Mouse (Mus musculus): ENCODE results near the gene Appbp2.
"Not testable (repeated sequence)": the region's sequence is repeated elsewhere in the genome, so short reads cannot be mapped to it uniquely, and the experiment has no call there.

The Appbp2 gene

DNA sequence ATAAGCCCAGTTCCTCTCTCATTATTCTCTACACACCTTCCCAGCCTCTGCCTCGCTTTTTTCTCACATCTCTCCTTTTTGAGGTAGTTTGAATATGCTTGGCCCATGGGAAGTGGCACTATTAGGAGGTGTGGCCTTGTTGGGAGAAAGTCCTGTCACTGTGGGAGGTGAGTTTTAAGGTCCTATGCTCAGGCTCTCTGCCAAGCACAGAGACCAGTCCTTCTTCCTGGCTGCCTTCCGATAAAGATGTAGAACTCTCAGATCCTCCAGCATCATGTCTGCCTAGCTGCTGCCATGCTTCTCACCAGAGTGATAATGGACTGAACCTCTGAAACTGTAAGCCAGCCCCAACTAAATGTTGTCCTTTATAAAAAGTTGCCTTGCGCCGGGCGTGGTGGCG is 12.4 kb downstream of the Appbp2 start:
- DNase-seq: no peak

DNA sequence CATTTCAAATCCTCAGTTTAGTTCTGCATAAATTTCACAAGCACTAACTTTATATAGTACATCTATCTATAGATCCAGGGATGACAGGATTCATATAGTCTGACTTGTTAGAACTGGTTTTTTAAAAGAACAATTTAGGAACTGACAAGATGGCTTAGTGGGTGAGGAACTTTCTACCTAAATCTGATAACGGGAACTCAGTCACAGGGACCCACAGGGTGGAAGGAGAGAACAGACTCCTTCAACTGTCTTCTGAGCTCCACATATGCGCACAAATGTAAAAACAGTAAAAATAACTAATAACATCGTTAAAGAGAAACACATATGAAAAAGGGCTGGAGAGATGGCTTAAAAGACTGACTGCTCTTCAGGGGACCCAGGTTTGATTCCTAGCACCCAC is 15.9 kb downstream of the Appbp2 start:
- DNase-seq: no peak

DNA sequence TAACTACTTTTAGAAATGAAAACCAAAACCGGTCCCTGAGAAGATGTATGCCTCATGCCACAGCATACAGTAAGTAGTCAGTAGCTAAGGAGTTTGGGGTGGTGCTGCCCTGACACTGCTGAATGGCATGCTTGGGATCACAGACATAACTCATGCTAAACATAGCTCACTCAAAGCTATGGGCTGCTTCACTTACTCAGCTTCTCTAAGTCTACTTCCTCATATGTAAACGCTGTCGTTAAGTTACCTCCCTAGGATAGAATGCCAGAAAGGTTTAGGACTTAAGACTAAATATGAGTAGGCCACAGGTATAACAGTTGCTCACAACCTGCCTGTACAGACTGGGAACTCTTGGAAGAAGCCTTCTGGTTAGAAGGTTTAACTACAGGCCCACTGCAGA is 20.3 kb downstream of the Appbp2 start:
- DNase-seq: no peak

DNA sequence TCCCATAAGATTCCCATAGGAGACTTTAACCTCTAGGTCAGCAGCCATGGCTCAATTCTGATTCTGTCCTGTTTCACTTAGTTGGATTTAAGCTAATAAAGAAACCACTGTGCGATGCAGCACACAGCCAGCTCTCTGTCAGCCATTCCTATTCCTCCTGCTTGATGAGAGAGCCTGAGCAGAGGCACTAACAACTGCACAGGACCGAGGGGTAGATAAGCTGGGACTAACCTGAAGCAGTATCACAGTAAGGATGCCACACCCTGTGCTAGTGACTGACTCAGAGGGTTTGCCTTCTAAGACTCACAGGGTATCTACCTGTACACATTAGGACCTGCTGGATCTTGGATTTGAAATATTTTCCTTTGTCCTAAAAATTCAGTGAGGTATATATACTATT is 21.7 kb downstream of the Appbp2 start:
- DNase-seq: no peak

DNA sequence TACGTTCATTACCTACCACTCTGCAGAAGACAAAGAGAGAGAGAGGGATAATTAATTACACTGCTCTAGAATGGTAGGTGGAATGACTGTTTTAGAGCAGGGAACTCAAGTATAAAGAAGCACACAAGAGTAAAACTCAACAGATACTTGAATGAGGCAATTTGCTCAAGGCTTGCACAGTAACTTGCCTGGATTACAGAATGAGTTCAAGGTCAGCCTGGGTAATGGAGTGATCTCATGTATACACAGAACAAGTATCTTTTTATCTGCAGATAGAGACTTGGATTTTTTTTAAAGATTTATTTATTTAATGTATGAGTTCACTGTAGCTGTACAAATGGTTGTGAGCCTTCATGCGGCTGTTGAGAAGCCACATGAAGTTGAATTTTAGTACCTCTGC is 23.8 kb downstream of the Appbp2 start:
- DNase-seq: no peak

DNA sequence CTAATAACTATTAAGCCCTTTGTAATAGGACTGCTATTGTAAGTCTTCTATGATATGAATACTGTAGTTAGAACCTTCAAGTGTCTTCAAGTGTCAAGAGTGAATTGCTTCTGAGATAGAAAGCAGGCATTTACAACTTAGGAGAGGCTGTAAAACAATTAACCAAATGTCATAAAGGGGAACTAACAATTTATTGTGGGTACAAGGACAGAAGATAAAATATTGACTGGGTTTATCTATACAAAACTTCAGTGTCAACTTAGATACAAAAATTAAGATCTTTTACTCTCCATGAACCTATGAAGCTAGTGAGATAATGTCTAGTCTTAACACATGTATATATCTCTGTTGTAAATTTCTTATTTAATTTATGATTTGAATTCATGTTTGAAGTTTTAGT is 28.7 kb downstream of the Appbp2 start:
- DNase-seq: no peak

DNA sequence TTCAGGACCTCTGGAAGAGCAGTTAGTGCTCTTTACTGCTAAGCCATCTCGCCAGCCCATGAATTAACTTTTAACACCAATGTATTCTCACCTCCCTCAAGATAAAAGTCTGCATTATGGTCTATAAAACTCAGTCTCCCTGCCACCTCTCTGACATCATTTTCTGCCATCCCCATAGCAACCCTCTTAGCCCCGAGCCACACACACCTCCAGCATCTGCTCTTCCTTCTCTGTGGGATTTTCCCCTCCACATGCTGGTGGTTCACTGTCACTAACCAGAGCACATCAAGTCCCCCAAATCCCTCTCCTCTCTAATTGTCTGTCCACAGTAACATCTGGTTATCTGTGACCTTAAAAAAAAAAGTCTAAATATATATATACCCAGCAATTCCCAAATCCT is 36.0 kb downstream of the Appbp2 start:
- DNase-seq: no peak

DNA sequence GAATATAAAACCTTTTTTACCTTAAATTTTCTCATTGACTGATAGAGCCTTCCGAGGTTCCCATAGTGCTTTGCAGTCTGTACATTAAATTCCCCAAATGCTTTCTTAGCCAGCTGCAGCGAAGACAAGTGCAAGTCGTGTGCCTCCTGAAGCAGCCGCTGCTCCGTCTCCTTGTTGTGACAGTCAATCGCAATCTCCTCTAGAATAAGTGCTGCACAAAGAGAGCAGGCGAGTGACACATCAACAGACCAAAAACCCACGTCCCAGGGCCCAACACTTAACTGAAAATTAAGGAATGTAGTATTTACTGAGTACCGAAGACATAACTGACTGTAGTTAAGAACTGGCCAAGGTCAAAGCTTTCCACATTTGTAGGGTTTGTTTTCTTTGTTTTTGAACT is 38.9 kb downstream of the Appbp2 start:
- DNase-seq: no peak

DNA sequence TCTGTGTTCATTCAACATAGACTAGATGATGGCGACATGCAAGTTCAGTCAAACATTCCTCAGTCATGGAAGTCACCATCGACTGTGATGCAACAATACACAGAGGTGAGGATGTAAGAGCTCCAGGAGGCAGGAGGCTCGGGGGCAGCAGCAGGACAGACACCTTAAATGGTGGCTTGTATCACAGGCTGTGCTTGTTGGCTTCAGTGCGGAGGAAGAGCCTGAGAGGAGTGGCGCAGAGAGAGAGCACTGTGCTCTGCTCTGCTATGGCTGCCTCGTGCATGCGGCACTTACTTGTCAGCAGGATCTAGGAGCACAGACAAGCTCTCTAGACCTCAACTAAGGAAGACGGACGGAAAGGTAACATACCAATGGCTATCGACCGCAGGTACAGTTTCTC is 40.7 kb downstream of the Appbp2 start:
- DNase-seq: no peak

DNA sequence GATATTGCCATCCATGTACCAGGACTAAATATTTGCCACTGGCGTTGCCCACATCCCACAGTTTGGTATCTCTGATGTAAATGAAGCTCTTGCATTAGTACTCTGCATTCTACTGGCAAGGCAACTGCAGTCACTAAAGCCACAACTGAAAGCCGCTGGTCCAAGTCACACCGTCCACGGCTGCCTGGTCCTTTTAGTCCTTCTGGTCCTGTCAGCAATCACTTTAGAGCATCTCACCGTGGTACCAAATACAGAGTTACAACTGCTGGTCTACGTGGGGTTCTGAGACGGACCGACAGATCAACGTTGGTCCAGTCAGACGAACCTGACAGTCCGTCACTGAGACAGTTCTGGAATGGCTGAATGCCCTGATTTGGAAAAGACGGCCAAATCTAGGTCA is 44.2 kb downstream of the Appbp2 start:
- DNase-seq: no peak

DNA sequence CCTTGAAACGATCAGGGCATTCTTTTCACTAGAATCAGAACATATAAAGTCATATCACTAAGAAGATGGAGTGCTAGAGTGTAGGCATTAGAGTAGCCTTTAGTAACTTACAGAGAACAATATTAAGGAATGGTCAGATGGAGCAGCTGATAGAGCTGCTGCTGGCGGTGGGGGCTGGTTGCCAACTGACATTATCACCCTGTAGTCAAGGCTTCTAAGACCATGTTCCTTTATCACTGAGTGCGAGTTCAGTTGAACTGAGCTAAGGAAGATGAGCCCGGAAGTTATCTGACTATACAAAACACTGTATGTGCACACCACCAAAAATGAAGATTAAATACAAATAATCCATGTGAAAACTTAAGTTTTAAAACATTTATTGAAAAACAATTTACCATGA is 45.8 kb downstream of the Appbp2 start:
- DNase-seq: no peak

DNA sequence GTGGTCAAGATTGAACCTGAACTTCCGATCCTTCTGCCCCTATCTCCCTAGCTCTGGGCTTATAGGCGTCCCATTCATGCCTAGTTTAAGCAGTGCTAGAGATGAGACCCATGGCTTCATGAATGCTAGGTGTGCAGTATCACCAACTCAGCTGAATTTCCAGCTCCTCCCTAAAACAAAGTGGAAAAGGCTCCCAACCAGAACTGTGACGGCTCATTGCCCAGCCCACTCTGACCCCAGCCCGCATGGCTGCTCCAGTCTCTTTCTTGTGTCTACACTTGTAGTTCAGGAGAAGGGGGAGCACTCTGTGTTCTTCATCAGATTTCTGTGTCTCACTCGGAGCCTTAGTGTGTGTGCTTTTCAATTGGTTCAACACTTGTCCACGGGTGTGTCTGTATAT is 50.1 kb downstream of the Appbp2 start:
- DNase-seq: no peak

DNA sequence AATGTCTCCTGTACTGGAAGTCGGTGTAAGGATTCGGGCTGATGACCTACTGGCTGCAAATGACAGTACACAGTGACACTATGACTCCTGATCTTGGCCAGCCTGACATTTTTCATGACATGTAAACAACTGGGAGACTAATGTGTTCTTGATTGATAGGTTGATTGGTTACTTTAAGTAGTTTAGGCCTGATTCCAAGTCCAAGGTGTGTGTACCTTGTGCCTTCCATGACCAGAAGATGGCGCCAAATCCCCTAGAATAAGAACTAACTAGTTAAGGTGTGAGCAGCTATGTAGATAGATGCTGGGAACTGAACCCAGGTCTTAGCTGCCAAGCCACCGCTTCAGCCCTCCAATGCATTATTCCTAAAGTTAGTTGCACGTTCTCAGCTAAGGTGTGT is 50.8 kb downstream of the Appbp2 start:
- DNase-seq: no peak

DNA sequence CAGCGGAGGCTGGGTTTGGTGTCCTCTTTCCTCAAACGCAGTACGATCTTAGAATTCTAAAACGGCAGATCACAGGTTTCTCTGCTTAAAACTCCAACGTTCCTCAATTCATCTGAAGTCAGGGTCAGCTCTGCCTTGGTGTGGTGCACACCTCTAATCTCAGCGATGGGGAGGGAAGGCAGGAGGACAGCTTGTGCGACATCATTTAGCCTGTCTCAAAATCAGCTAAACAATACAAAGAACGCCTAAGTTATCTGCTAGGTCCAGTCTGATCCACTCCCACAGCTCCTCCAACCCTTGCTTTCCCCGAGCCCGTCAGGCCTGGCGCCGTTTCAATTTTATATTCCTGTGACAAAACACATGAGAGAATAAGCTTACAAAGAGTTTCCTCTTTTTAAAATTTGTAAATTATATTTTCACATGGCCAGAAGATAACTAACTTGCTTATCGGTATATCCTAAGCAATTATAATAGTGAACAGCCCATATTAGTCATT is 51.6 kb downstream of the Appbp2 start:
- DNase-seq: no peak

DNA sequence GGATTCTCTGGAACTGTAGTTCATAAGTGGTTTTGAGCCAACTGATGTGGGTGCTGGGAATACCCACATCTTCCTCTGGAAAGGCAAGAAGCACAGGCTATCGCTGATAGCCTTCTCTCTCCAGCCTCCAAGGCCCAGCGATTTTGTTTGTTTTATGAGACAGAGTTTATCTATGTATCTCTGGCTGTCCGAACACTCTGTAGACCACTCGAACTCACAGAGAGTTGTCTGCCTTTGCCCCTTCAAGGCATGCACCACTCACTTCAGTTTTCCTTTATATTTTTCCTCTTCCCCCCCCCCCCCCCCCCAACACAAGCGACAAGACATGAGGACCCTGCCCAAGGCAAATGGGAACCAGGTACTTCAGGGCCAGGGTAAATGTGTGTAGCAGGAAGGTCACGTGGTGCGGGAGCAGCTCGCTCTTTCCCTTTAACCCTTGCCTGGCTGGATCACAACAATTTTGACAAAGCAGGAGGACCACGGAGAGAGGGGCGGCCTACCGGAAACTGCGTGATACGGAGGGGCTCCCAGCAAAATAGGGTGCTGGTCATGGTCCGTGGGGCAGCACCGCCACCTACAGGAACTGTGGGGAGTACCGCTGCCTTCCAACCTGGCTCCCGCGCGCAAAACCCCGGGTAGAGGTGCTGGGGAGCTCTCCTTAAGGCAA is 52.2 kb downstream of the Appbp2 start:
- DNase-seq: peak; percentile 66

DNA sequence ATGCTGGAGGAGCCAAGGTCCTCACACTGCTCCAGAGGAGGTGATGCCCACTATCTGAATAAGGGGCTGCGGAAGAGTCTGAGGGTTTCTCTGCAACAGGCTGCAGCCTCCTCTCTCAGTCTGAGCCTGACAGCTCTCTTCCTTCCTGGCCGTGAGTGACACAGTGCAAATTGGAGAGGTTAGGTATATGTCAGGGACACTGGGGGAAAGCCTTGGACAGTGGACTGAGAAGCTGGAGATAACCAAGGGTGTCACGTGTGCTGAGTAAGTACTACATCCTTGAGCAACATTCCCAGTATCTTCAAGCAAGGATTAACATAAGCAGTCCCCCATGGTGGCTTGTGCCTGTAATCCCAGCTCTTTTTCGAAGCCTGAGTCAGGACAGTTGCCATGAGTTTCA is 56.5 kb downstream of the Appbp2 start:
- no peak for DNase-seq

DNA sequence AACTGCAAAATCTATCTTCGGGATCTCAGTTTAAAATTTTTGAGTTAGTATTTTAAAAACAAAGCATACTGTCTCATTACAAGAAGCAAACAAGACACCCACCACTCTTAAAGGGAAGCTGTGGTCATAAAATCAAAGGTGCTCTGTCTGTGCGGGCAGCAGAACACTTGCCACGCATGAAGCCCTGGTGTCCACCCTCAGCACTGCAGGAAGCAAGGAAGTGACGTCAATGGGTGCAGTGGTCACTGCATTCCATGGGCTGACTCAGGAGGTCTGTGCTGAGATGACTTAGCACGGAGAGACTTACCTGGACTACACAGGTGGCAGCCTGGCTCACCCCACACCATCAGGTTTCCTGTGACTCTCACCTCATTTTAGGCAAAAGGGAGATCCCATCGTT is 57.2 kb downstream of the Appbp2 start:
- DNase-seq: no peak

DNA sequence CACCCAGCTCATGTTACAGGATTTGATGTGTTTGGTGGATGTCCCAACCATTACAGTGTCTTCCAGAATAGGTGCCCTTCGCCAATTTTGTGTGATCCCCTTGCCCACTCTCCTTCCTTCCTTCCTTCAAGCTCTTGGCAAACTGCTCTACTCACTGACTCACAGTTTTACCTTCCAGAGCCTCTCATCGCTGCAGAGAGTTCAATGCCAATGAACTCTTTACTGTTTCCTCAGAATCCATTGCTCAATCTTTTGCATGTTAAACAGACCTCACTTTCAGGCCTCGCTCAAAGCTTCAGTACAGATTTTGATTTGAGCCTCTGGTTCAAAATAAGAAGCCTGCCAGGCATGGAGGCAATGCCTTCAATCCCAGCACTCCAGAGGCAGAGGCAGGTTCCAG is 59.0 kb downstream of the Appbp2 start:
- DNase-seq: no peak

DNA sequence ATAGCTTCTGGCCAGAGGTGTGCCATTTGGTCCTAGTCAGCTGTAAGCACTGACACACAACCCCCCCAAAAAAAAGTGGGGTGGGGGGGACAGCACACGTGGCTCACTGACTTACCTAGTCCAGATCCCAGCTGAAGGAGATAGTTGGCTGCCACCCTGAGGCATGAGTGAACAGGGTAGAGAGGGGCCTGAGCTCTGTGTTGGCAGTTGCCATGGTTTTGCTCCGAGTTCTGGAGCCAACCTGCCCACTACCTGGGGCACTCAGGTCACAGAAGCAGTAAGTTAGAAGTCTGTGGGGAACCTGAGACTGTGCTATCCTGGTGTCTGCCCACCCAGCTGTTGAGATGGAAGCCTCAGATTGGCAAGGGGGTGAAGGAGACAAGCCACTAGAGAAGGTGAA is 64.1 kb downstream of the Appbp2 start:
- DNase-seq: no peak

DNA sequence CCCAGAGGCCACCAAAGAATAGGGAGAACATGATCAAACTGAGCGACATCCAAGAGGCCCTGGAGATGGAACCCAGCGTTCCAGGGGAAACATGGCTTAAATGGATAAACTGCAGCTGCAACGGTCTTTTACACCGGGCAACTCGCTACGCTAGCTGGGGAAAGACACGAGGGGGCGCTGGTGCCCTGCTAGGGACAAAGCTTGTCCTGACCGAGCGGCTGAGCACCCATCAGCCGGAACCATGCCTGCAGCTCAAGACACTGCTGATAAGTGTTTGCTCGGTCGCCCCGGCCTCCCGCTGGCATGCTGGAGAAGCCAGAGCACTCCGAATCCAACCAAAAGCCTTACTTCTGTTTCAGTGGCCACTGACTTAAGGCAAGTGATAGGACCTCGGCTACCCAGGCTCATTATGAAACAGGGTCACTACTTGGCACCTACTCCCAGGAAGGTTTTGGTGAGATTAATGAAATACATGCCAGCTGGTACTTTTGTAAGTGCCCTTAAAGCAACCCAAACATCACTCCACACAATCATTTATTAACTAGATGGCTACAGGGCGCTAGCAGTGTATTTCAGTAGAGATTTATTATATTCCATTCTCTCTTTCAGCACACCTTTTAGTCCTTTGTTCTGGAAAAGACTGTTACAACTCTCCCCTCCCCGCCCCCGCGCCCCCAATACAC is 64.7 kb downstream of the Appbp2 start, which contains the start of gene 1700125H20Rik:
Gene 1700125H20Rik, plus strand, starts transcription at position 347 of the 683 bp plus-strand sequence.
- DNase-seq: peak; percentile 85

DNA sequence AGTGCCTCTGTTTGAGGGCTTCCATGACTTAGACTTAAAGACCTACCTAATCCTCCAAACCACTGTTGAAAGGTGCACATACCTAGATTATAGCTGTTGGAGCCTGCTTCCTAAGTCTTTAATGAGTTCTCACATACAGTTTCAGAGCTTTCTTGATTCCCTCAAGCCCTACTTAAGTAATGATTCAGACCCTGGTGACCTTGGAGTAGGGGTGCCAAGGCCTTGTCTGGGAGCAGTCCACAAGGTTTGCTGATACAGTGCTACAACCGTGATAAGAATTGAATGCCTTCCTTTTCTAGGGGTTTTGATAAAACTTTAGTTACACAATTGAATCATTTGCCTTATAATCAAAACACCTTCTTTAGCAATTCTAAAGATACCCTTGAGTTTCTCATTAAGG is 67.4 kb downstream of the Appbp2 start:
- no peak for DNase-seq

DNA sequence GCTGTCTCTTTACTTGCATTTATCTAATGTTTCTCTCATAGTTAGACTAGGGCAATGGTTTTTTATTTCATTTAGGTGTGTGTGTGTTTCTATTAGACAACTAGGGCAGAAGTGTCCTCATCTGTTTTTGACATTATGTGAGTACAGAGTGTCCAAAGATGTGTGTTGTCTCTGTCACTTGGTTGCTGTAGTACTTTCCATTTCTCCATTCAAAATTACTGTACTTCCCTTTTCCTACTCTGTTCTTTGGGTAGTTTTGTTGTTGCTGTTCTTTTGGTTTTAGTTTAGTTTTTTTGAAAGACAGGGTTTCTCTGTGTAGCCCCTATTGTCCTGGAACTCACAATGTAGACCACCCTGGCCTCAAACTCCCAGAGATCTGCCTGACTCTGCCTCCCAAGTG is 70.6 kb downstream of the Appbp2 start:
- DNase-seq: no peak

DNA sequence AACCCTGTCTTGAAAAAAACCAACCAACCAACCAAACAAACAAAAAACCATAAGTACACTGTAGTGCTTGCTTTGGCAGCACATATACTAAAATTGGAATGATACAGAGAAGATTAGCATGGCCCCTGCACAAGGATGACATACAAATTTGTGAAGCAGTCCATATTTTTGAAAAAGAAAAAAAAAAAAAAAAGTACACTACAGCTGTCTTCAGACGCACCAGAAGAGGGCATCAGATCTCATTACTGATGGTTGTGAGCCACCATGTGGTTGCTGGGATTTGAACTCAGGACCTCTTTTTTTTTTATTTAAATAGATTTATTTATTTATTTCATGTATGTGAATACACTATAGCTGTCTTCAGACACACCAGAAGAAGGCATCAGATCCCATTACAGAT is 71.9 kb downstream of the Appbp2 start:
- DNase-seq: not testable (repeated sequence)

DNA sequence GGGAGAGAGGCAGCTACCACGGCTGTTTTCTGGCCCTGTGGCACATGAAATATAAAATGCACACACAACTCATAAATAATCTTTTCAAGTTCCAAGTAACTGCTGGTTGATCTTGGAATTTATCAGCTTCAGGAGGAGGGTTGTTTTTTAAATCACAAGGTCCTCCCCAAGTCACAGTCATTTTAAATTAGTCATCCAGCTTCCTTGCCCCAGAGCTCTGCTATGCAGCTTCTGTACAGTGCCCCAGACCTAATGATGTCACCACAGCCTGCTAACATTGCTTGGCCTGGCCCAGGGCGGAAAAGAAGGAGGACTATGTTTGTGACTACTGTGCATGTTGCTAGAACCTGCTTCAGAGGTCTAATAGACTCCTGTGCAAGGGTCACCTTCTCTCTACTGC is 77.6 kb downstream of the Appbp2 start:
- no peak for DNase-seq

Data from right cerebral cortex, adult 18-20 months (tissue).